Mouse (Mus musculus) limb, embryonic 11.5 days (tissue): Measurements from ENCODE around the gene Cux2. TPM values are rescaled to one million over a fixed set of nuclear protein-coding genes. Genes with fewer than 3 reads are reported as not detected.

Experiments
- ATAC-seq: fragments of 200-750 bp; cut with Nextera tagmentation; 2 replicates; pipeline ENCODE4 v1.8.0; 2017; ENCODE audit warnings: low read depth; ENCODE audit not compliant: insufficient number of reproducible peaks, low FRiP score, low TSS enrichment
- DNase-seq: peaks from one replicate; pipeline ENCODE4 v3.0.0-alpha.2; 2015; ENCODE audit warnings: low spot score
- H3K27ac ChIP-seq: fragments of 300-500 bp; sonication (generic); replicated peaks from 2 replicates; pipeline ENCODE4 v1.5.1; 2014; ENCODE audit warnings: low read depth, mild to moderate bottlenecking, low read length
- H3K27me3 ChIP-seq: fragments of 300-500 bp; sonication (generic); 2 replicates; pipeline ENCODE4 v1.6.1; 2014; ENCODE audit warnings: mild to moderate bottlenecking, low read length, mixed read lengths; ENCODE audit not compliant: control insufficient read depth, insufficient read depth
- H3K36me3 ChIP-seq: fragments of 300-500 bp; sonication (generic); 2 replicates; pipeline ENCODE4 v1.6.1; 2014; ENCODE audit warnings: mild to moderate bottlenecking, low read length, moderate library complexity, mixed read lengths; ENCODE audit not compliant: control insufficient read depth, insufficient read depth
- H3K4me1 ChIP-seq: fragments of 300-500 bp; sonication (generic); 2 replicates; pipeline ENCODE4 v1.6.1; 2014; ENCODE audit warnings: low read length, mixed read lengths; ENCODE audit not compliant: control insufficient read depth, insufficient read depth
- H3K4me2 ChIP-seq: fragments of 300-500 bp; sonication (generic); 2 replicates; pipeline ENCODE4 v1.6.1; 2014; ENCODE audit warnings: low read depth, mild to moderate bottlenecking, moderate library complexity; ENCODE audit not compliant: severe bottlenecking
- H3K4me3 ChIP-seq: fragments of 300-500 bp; sonication (generic); 2 replicates; pipeline ENCODE4 v1.5.1; 2014; ENCODE audit warnings: low read depth, low read length
- H3K9ac ChIP-seq: fragments of 300-500 bp; sonication (generic); 2 replicates; pipeline ENCODE4 v1.6.1; 2014; ENCODE audit warnings: mild to moderate bottlenecking, low read length
- H3K9me3 ChIP-seq: fragments of 300-500 bp; sonication (generic); 2 replicates; pipeline ENCODE4 v1.6.1; 2016; ENCODE audit warnings: low read length; ENCODE audit not compliant: control insufficient read depth
- WGBS: fragments of 180-500 bp; shearing (Covaris S2); extraction: QIAGEN DNeasy Blood & Tissue Kit; methylation state at CpG from one replicate; pipeline ENCODE4 v1.1.7; 2014; 5-methylcytosine and 5-hydroxymethylcytosine counted together
- polyA plus RNA-seq: library from polyadenylated mRNA; unstranded; fragments of >200 nt; fragmentation: Nextera tagmentation; extraction: Ambion mirVana; gene quantifications from 2 replicates; pipeline ENCODE4 v1.2.1, GENCODE M21; 2014

Cux2 gene
- 3.0 and 3.7 TPM in 2 replicates for polyA plus RNA-seq

- Histone ChIP-seq H3K4me1 (peaks cover 17% of the 10 kb centered on the region), H3K9ac (peak within 1 kb of the TSS; percentile 74), H3K27ac (no peak within 1 kb of the TSS), H3K4me3 (peak within 1 kb of the TSS; percentile 66), H3K36me3 (no peaks in the 10 kb centered on the region), H3K4me2 (peak within 1 kb of the TSS; percentile 53), H3K9me3 (no peaks in the 10 kb centered on the region), H3K27me3 (peaks cover 39% of the 10 kb centered on the region)
- DNase-seq (peak; percentile 86), ATAC-seq (peak; percentile 77)
- WGBS = under 1% methylated on average over 84 of the region's 90 CpGs
Observed at GRCm38 (mm10) chr5:122050017-122050831, at the start of gene Cux2. Gene Cux2 (minus strand): TSS chr5:122050102.

GRCm38 (mm10) chr5:122094439-122094838 lies 44.5 kb upstream of the Cux2 start:
- Histone ChIP-seq H3K4me2 (no peak overlapping the region), H3K27me3 (no peaks in the 10 kb centered on the region), H3K9me3 (no peaks in the 10 kb centered on the region), H3K27ac (no peak overlapping the region), H3K4me3 (no peak overlapping the region), H3K36me3 (no peaks in the 10 kb centered on the region), H3K4me1 (no peaks in the 10 kb centered on the region), H3K9ac (no peak overlapping the region)
- DNase-seq (no peak), ATAC-seq (no peak)
- WGBS = 79% methylated on average over 10 of the region's 10 CpGs

DNA sequence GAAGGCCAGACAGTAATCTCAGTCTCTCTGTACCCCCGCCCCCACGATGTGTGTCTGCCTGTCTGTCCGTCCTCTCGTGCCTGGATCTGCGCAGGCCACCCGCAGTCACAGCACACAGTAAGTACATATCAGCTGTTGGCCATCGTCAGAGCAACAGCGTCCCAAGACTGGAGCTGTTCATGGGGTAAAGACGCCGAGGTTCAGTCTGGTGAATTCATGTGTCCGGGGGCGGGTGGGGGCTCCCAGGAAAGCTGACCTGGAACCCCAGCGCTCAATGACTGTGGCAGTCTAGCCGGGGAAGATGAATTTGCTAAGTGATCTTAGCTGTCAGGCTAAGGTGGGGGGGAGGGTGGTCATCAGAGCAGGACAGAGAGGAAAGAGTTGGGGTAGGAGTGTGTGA lies 43.8 kb upstream of the Cux2 start:
- Histone ChIP-seq H3K4me1 (no peaks in the 10 kb centered on the region), H3K4me2 (no peak overlapping the region), H3K27ac (no peak overlapping the region), H3K36me3 (no peaks in the 10 kb centered on the region), H3K27me3 (no peaks in the 10 kb centered on the region), H3K4me3 (no peak overlapping the region), H3K9ac (no peak overlapping the region), H3K9me3 (no peaks in the 10 kb centered on the region)
- ATAC-seq = no peak
- DNase-seq = no peak
- WGBS = 83% methylated on average over 14 of the region's 14 CpGs

DNA sequence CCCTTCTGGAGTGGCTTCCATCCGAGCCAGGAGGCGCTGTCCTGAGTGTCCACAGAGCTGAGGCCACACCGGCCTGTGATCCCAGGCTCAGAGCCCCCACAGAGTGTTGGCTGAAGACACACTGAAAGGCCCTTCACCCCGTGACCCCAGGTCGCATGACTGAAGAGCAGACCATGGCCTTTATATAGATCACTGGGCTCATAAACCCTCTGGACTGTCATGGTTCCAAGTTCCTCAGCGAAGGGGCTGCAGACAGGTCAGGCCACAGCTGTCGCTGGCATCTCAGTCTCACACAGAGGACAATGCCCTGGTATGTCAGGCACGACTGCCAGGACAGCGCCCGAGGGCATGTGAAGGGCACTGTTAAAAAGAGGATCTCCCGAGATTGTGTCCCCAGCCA lies 42.9 kb upstream of the Cux2 start:
- Histone ChIP-seq H3K9me3 (no peaks in the 10 kb centered on the region), H3K4me1 (no peaks in the 10 kb centered on the region), H3K27ac (no peak overlapping the region), H3K4me2 (no peak overlapping the region), H3K36me3 (no peaks in the 10 kb centered on the region), H3K9ac (no peak overlapping the region), H3K4me3 (no peak overlapping the region), H3K27me3 (no peaks in the 10 kb centered on the region)
- ATAC-seq (no peak), DNase-seq (no peak)
- 62% methylated on average over 11 of the region's 11 CpGs for WGBS

DNA sequence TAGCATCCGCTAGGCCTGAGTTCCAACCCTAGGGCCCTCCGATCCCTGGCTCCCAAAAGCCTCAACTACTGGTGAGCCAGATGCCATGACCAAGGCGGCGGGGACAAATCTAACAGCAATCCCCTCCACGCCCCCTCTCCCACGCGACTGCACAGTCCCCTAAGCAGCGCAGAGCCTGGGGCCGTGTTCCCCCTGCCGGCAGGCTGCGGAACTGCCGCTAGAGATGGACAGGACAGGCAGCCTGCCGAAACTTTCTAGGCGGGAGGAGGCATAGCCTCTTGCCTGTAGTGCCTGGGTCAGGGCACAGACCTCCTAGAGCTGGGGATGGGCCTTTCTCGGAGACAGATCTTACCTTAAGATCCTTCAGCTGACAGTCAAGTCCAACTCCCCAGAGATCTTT lies 41.2 kb upstream of the Cux2 start:
- ATAC-seq (no peak), DNase-seq (peak; percentile 87)
- WGBS = 21% methylated on average over 15 of the region's 15 CpGs
- no peaks in the 10 kb centered on the region for H3K4me1 ChIP-seq
- H3K9me3 ChIP-seq = no peaks in the 10 kb centered on the region
- no peak overlapping the region for H3K9ac ChIP-seq
- no peak overlapping the region for H3K4me3 ChIP-seq
- no peaks in the 10 kb centered on the region for H3K27me3 ChIP-seq
- no peak overlapping the region for H3K4me2 ChIP-seq
- H3K27ac ChIP-seq = no peak overlapping the region
- no peaks in the 10 kb centered on the region for H3K36me3 ChIP-seq

GRCm38 (mm10) chr5:122089664-122090063 lies 39.8 kb upstream of the Cux2 start:
- Histone ChIP-seq H3K36me3 (no peaks in the 10 kb centered on the region), H3K9me3 (no peaks in the 10 kb centered on the region), H3K4me2 (no peak overlapping the region), H3K9ac (no peak overlapping the region), H3K27me3 (no peaks in the 10 kb centered on the region), H3K4me3 (no peak overlapping the region), H3K4me1 (no peaks in the 10 kb centered on the region), H3K27ac (no peak overlapping the region)
- ATAC-seq (no peak), DNase-seq (no peak)
- WGBS = 77% methylated on average over 8 of the region's 8 CpGs

GRCm38 (mm10) chr5:122088917-122089316 lies 39.0 kb upstream of the Cux2 start:
- no peak overlapping the region for H3K4me2 ChIP-seq
- H3K4me3 ChIP-seq = no peak overlapping the region
- no peaks in the 10 kb centered on the region for H3K27me3 ChIP-seq
- H3K9me3 ChIP-seq = no peaks in the 10 kb centered on the region
- H3K27ac ChIP-seq = no peak overlapping the region
- H3K9ac ChIP-seq = no peak overlapping the region
- ATAC-seq = 0 out of 2 replicates have a peak, but pooled peaks have one; percentile 67
- H3K36me3 ChIP-seq = no peaks in the 10 kb centered on the region
- WGBS = 4% methylated on average over 5 of the region's 5 CpGs
- peak; percentile 96 for DNase-seq
- H3K4me1 ChIP-seq = no peaks in the 10 kb centered on the region

DNA sequence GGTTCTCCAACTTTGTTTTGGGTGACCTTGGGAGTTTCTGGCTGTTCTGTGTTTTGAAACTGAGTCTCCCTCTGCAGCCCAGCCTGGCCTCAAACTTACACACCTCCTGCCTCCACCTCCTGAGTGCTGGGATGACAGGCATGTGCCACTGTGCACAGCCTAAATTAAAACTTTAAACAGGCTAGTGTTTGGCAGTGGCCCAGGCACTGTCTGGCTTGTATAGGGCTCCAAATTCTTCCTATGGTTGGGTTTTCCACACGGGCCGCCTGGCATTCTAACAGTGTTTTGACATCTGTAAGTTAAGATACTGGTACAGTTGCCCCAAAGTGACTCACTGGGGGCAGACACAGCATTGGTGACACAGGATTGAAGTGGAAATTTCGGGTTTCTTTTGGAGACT lies 36.2 kb upstream of the Cux2 start:
- Histone ChIP-seq H3K4me1 (no peaks in the 10 kb centered on the region), H3K27ac (no peak overlapping the region), H3K4me2 (no peak overlapping the region), H3K9me3 (no peaks in the 10 kb centered on the region), H3K27me3 (no peaks in the 10 kb centered on the region), H3K9ac (no peak overlapping the region), H3K36me3 (no peaks in the 10 kb centered on the region), H3K4me3 (no peak overlapping the region)
- DNase-seq (no peak), ATAC-seq (no peak)
- WGBS = 79% methylated on average over 3 of the region's 3 CpGs

DNA sequence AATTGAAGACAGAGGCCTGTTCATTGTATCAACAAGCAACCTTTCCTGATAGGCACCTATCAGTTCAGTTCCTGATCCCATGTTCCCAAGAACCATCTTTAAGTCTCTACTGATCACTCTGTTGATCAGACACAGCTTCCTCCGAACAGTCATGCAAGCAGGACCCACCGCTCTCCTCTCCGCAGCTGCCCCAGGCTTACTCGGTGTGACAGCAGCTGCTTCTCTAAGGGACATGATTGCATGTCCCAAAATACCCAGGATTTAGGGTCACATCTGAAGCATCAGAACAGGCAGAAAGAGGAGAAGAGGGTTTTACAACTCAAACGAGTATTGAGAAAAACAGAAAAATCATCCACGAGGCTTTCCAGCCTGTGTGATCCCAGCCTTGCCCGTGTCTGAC lies 35.4 kb upstream of the Cux2 start:
- DNase-seq (no peak), ATAC-seq (no peak)
- Histone ChIP-seq H3K4me1 (no peaks in the 10 kb centered on the region), H3K36me3 (no peaks in the 10 kb centered on the region), H3K27me3 (no peaks in the 10 kb centered on the region), H3K4me2 (no peak overlapping the region), H3K9ac (no peak overlapping the region), H3K4me3 (no peak overlapping the region), H3K27ac (no peak overlapping the region), H3K9me3 (no peaks in the 10 kb centered on the region)
- 80% methylated on average over 7 of the region's 7 CpGs for WGBS
